Mouse (Mus musculus): ENCODE results near the gene Ccdc194. TPM values are rescaled to one million over a fixed set of nuclear protein-coding genes. Genes with fewer than 3 reads are reported as not detected.

Gene Ccdc194
- polyA plus RNA-seq, 1 experiment = 0.04 TPM

DNA sequence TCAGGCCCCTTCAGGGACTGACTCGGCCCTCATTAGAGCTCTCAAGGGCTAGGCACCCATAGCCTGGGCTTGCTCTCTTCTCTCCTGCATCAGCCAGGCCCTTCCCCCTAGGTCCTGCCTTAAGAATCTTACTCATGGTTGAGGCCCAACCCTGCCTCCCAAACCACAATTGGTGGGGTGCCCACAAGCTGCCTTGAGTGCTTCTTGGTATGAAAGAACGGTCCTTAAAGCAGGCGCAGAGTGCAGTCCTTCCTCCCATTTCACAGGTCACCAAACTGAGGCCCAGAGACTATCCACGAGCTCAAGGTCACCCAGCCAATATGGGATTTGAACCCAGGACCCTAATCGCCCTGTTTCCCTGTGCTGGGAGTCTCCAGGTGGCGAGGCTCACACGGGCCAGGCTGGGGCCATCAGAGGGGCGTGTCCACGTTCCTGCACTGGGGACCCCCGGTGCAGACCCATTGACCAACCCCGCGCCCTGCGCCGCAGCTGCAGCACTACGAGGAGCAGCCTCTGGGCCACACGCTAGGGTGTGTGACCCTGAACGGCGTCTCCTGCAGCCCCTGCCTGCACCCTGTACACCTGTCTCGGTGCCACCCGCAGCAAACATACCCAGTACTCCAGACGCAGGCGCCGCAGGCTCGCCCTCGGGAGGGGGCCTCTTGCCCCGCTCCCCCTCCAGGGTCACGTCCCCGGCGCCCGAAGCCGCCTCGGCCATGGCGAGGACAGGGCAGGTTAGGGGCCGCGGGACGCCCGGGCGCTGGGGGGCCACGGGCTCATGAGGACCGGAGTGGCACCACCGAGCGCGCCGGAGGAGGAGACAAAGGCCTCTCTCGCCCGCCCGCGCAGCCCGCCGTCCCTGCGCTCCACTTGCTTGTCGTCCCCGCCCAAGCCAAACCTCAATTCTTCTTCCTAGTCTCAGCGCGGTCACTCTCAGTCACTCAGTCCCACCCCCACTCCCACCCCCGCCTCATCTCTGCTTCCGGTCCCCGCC lies 40.1 kb downstream of the Ccdc194 start, which contains the start of gene Ano8:
Gene Ano8, minus strand, starts transcription at position 822 of the 994 bp plus-strand sequence.
- no peaks in the 10 kb centered on the region for H3K36me3 ChIP-seq (ENCODE audit: control insufficient read depth, insufficient read depth)
- H3ac ChIP-seq (ENCODE audit: control insufficient read depth, insufficient read length) = peak within 1 kb of the TSS; percentile 12
- TF ChIP-seq POLR2A (IDR thresholded peaks at IDR 0.05; ENCODE audit: insufficient read length, low read depth) = peak; percentile 75
- no peak for TF ChIP-seq TCF3 (IDR thresholded peaks at IDR 0.05; ENCODE audit: insufficient read length, low read depth)
- TF ChIP-seq CEBPB (IDR thresholded peaks at IDR 0.05; ENCODE audit: insufficient read depth, poor library complexity, severe bottlenecking) = no peak
- no peak for TF ChIP-seq SRF (IDR thresholded peaks at IDR 0.05; ENCODE audit: control insufficient read depth, insufficient read length, low read depth)
- peak in 2 of 3 experiments; percentile 43 to 56 for TF ChIP-seq MYOG (IDR thresholded peaks at IDR 0.05; ENCODE audit: control insufficient read depth in 1 of 3, insufficient read depth in 1 of 3, insufficient read length in 2 of 3, low read depth in 2 of 3)
- TF ChIP-seq MYOD1 (IDR thresholded peaks at IDR 0.05; ENCODE audit: control insufficient read depth in 1 of 3, insufficient read length in 2 of 3, low read depth in 2 of 3) = peak in 2 of 3 experiments; percentile 24 to 72
- no peak for TF ChIP-seq E2F4 (IDR thresholded peaks at IDR 0.05; ENCODE audit: insufficient read depth)
- TF ChIP-seq MAX (IDR thresholded peaks at IDR 0.05; ENCODE audit: low read depth) = no peak
- TF ChIP-seq TCF12 (IDR thresholded peaks at IDR 0.05; ENCODE audit: insufficient read depth, poor library complexity, severe bottlenecking) = no peak
- peak; percentile 11 for TF ChIP-seq REST (IDR thresholded peaks at IDR 0.05; ENCODE audit: insufficient read depth, insufficient read length)
- TF ChIP-seq USF1 (IDR thresholded peaks at IDR 0.05; ENCODE audit: low read depth) = no peak
- TF ChIP-seq POLR2AphosphoS2 (IDR thresholded peaks at IDR 0.05; ENCODE audit: insufficient read length, low read depth) = peak; percentile 64
- peak within 1 kb of the TSS; percentile 77 for H3K4me2 ChIP-seq (ENCODE audit: low read depth)
- H3K4me3 ChIP-seq = peak within 1 kb of the TSS; percentile 47
- H3K27me3 ChIP-seq (ENCODE audit: control insufficient read depth, insufficient read depth, insufficient read length) = no peaks in the 10 kb centered on the region
- H3K79me2 ChIP-seq (ENCODE audit: control insufficient read depth, insufficient read depth) = no peaks in the 10 kb centered on the region

DNA sequence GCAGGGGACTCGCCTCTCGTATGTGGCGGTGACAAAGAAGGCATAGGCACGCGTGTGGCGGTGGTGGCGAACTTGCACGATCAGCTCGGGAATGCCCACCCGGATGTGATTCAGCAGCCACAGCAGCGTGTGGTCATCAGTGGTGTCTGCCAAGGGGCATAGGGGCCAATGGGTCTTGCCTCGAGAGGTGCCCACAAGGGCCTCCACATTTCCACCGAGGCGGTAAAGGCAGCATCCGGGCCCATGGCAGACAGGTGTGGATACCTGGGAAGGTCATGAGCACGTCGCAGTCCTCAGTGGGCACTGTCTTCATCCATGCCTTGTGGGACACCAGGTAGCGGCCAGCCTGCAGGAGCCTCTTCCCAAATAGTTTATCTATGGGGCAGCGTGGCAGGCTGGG lies 40.8 kb downstream of the Ccdc194 start:
- TF ChIP-seq E2F4 (IDR thresholded peaks at IDR 0.05; ENCODE audit: insufficient read depth) (no peak), MYOD1 (IDR thresholded peaks at IDR 0.05; ENCODE audit: control insufficient read depth in 1 of 3, insufficient read length in 2 of 3, low read depth in 2 of 3) (no peak), USF1 (IDR thresholded peaks at IDR 0.05; ENCODE audit: low read depth) (no peak), MAX (IDR thresholded peaks at IDR 0.05; ENCODE audit: low read depth) (no peak), POLR2AphosphoS2 (IDR thresholded peaks at IDR 0.05; ENCODE audit: insufficient read length, low read depth) (no peak), TCF3 (IDR thresholded peaks at IDR 0.05; ENCODE audit: insufficient read length, low read depth) (no peak), SRF (IDR thresholded peaks at IDR 0.05; ENCODE audit: control insufficient read depth, insufficient read length, low read depth) (no peak), MYOG (IDR thresholded peaks at IDR 0.05; ENCODE audit: control insufficient read depth in 1 of 3, insufficient read depth in 1 of 3, insufficient read length in 2 of 3, low read depth in 2 of 3) (no peak), CEBPB (IDR thresholded peaks at IDR 0.05; ENCODE audit: insufficient read depth, poor library complexity, severe bottlenecking) (no peak), POLR2A (IDR thresholded peaks at IDR 0.05; ENCODE audit: insufficient read length, low read depth) (no peak), REST (IDR thresholded peaks at IDR 0.05; ENCODE audit: insufficient read depth, insufficient read length) (no peak), TCF12 (IDR thresholded peaks at IDR 0.05; ENCODE audit: insufficient read depth, poor library complexity, severe bottlenecking) (no peak)
- Histone ChIP-seq H3K36me3 (ENCODE audit: control insufficient read depth, insufficient read depth) (no peaks in the 10 kb centered on the region), H3K79me2 (ENCODE audit: control insufficient read depth, insufficient read depth) (no peaks in the 10 kb centered on the region), H3ac (ENCODE audit: control insufficient read depth, insufficient read length) (no peak overlapping the region), H3K27me3 (ENCODE audit: control insufficient read depth, insufficient read depth, insufficient read length) (no peaks in the 10 kb centered on the region), H3K4me3 (peak overlapping the region; percentile 47), H3K4me2 (ENCODE audit: low read depth) (peak overlapping the region; percentile 77)

DNA sequence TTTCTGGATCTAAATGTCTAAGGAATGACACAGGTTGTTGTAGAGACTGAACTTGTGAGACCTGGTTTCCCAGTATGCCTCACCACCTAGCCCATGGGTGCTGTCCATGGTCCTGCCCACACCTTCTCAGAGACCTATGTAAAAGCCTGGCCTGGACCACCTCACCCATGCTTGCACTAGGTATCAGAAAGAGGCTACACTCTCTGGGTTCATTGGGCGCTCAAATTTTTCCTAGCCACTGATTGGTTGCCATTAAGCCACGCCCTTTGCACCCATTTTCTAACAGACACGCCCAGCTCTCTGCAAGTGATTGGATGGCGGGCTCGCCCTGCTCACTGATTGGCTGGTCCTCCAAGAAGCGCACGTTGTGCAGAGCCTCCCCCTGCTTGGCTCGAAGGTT lies 41.6 kb downstream of the Ccdc194 start:
- Histone ChIP-seq H3K79me2 (ENCODE audit: control insufficient read depth, insufficient read depth) (no peaks in the 10 kb centered on the region), H3K27me3 (ENCODE audit: control insufficient read depth, insufficient read depth, insufficient read length) (no peaks in the 10 kb centered on the region), H3K36me3 (ENCODE audit: control insufficient read depth, insufficient read depth) (no peaks in the 10 kb centered on the region), H3K4me3 (no peak overlapping the region), H3ac (ENCODE audit: control insufficient read depth, insufficient read length) (no peak overlapping the region), H3K4me2 (ENCODE audit: low read depth) (no peak overlapping the region)
- no peak for TF ChIP-seq SRF (IDR thresholded peaks at IDR 0.05; ENCODE audit: control insufficient read depth, insufficient read length, low read depth)
- no peak for TF ChIP-seq POLR2AphosphoS2 (IDR thresholded peaks at IDR 0.05; ENCODE audit: insufficient read length, low read depth)
- no peak for TF ChIP-seq TCF12 (IDR thresholded peaks at IDR 0.05; ENCODE audit: insufficient read depth, poor library complexity, severe bottlenecking)
- peak; percentile 85 for TF ChIP-seq REST (IDR thresholded peaks at IDR 0.05; ENCODE audit: insufficient read depth, insufficient read length)

DNA sequence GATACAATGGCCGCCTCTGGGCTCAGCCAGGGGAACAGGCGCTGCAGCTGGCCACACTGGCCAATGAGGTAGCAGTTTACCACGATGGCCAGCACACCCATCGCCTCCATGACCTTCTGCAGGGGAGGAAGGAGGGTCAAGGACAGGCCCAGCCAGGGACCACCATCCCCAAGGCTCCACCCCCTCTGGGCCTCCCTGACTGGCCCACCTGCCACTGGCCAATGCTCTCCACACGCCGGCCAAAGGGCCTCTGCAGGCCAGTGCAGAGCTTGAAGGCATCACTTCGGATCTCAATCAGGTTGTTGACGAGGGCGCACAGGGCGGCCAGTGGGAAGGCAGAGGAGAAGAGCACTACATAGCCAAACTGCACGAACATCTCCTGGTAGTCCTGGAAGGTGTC lies 46.6 kb downstream of the Ccdc194 start:
- Histone ChIP-seq H3K27me3 (ENCODE audit: control insufficient read depth, insufficient read depth, insufficient read length) (no peaks in the 10 kb centered on the region), H3K36me3 (ENCODE audit: control insufficient read depth, insufficient read depth) (no peaks in the 10 kb centered on the region), H3K4me2 (ENCODE audit: low read depth) (no peak overlapping the region), H3K4me3 (no peak overlapping the region), H3K79me2 (ENCODE audit: control insufficient read depth, insufficient read depth) (no peaks in the 10 kb centered on the region), H3ac (ENCODE audit: control insufficient read depth, insufficient read length) (no peak overlapping the region)
- TF ChIP-seq REST (IDR thresholded peaks at IDR 0.05; ENCODE audit: insufficient read depth, insufficient read length) (no peak), SRF (IDR thresholded peaks at IDR 0.05; ENCODE audit: control insufficient read depth, insufficient read length, low read depth) (no peak), TCF3 (IDR thresholded peaks at IDR 0.05; ENCODE audit: insufficient read length, low read depth) (no peak), MYOD1 (IDR thresholded peaks at IDR 0.05; ENCODE audit: control insufficient read depth in 1 of 3, insufficient read length in 2 of 3, low read depth in 2 of 3) (no peak)
